Mouse (Mus musculus) hindbrain, embryonic 15.5 days (tissue): ENCODE measurements around the gene Pdk2. TPM values are rescaled to one million over a fixed set of nuclear protein-coding genes. Genes with fewer than 3 reads are reported as not detected.

Experiments
- polyA plus RNA-seq: library from polyadenylated mRNA; unstranded; fragments of >200 nt; fragmentation: Nextera tagmentation; extraction: Ambion mirVana; gene quantifications from 2 replicates; pipeline ENCODE4 v1.2.1, GENCODE M21; 2015

The Pdk2 gene
- polyA plus RNA-seq, 1 experiment from 2014 or later = 33.4 TPM

Other genes starting within 250 kb of the Pdk2 start
- gene Col1a1, start 105.1 kb downstream of the Pdk2 start, polyA plus RNA-seq = 120 and 145 TPM in 2 replicates
- gene Hils1, start 73.8 kb downstream of the Pdk2 start, polyA plus RNA-seq = not detected in 2 replicates
- 0.19 TPM in 1 of 2 replicates, not detected in the other for gene Sgca, start 65.0 kb downstream of the Pdk2 start, polyA plus RNA-seq
- gene Ppp1r9b, start 50.3 kb downstream of the Pdk2 start, polyA plus RNA-seq = 20.7 and 21.4 TPM in 2 replicates
- 146 and 176 TPM in 2 replicates for gene Samd14, start 31.5 kb downstream of the Pdk2 start, polyA plus RNA-seq
- gene Itga3, start 35.4 kb upstream of the Pdk2 start, polyA plus RNA-seq = 17.9 and 19.8 TPM in 2 replicates
- gene Dlx3, start 78.8 kb upstream of the Pdk2 start, polyA plus RNA-seq = 0.19 and 0.54 TPM in 2 replicates
- gene Dlx4, start 104.9 kb upstream of the Pdk2 start, polyA plus RNA-seq = not detected in 2 replicates
- gene Tac4, start 220.2 kb upstream of the Pdk2 start, polyA plus RNA-seq = not detected in 2 replicates